18 mouse cellular contexts compared by ENCODE assay signal in the genomic region with DNA sequence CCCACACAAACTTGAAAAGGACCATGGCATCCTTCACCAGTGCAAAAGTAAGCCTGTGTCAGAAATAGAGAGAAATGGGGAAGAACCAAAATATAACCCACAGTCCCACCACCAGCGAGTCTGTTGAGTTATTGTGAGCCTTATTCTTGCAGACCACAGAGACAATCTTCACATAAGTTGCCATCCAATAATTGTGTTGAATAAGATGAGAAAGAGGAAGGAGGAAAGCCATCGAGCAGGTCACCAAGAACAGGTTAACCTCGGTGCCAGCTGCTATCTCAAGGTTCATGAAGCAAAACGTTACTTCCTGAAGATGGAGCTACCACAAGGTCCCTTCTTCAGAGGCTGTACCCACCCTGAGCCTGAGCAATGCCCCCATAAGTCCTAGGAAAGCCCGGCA. TPM values are rescaled to one million over a fixed set of nuclear protein-coding genes. Genes with fewer than 3 reads are reported as not detected.
A peak's percentile ranks its signal among the peaks of the same experiment; 100 is the strongest.
DNase-seq lines count a peak whose midpoint lies in the region; ATAC-seq and TF ChIP-seq lines count a peak whose summit lies in the region.
"Had no signal": no experiment of that assay in that cellular context is flagged by ENCODE, and none has a peak within 500 bp of the region (broad histone marks: within the 10 kb centered on the region; RNA-seq: fewer than 3 reads in every experiment).

No protein-coding gene starts in this region.

- H3K4me3 ChIP-seq in heart, embryonic 10.5 days: no peak overlapping the region
- no peak overlapping the region for H3K4me3 ChIP-seq in bone marrow, adult 2 months (replicated peaks; ENCODE audit: control insufficient read depth, low read depth, low read length)
- H3K4me3 ChIP-seq in hindbrain, embryonic 14.5 days (replicated peaks; ENCODE audit: low read length): no peak overlapping the region
- H3K4me3 ChIP-seq: embryonic facial prominence, embryonic 12.5 days; forebrain, embryonic 15.5 days; heart, adult 2 months; heart, embryonic 12.5 days had no signal

- WGBS in heart, embryonic 10.5 days: 92% methylated on average over 5 of the region's 5 CpGs
- WGBS in bone marrow, adult 2 months: 19% methylated on average over 5 of the region's 5 CpGs
- 94% methylated on average over 5 of the region's 5 CpGs for WGBS in hindbrain, embryonic 14.5 days

- TF ChIP-seq CTCF in bone marrow, adult 2 months (IDR thresholded peaks at IDR 0.05; ENCODE audit: control insufficient read depth, insufficient read depth, low read length): no peak

- TF ChIP-seq POLR2A in bone marrow, adult 2 months (IDR thresholded peaks at IDR 0.05; ENCODE audit: borderline replicate concordance, control insufficient read depth, low read depth, low read length): no peak

- no peaks in the 10 kb centered on the region for H3K4me1 ChIP-seq in heart, embryonic 10.5 days
- peaks cover 2% of the 10 kb centered on the region for H3K4me1 ChIP-seq in bone marrow, adult 2 months (ENCODE audit: control insufficient read depth, insufficient read depth, low read length)
- no peaks in the 10 kb centered on the region for H3K4me1 ChIP-seq in hindbrain, embryonic 14.5 days (replicated peaks; ENCODE audit: control insufficient read depth, insufficient read depth, low read length)
- H3K4me1 ChIP-seq: embryonic facial prominence, embryonic 12.5 days; forebrain, embryonic 15.5 days; heart, embryonic 12.5 days had no signal

- DNase-seq in heart, adult 11 months: peak; percentile 82
- no peak for DNase-seq in heart, embryonic 10.5 days (ENCODE audit: low spot score)
- DNase-seq in A20 (ENCODE audit: low read depth, low spot score): peak; percentile 64
- DNase-seq in hindbrain, embryonic 14.5 days (ENCODE audit: low spot score): no peak
- no peak for DNase-seq in embryo, embryonic 10 days (ENCODE audit: low spot score)
- DNase-seq: adrenal gland, adult 8-10 months; adrenal gland, postnatal 36 days; cerebellum, adult 11 months; cerebellum, adult 9-11 months; gastrocnemius, postnatal 36 days; heart, adult 2 months had no signal

- no peak overlapping the region for H3K27ac ChIP-seq in heart, embryonic 10.5 days
- peak overlapping the region; percentile 36; the same call in 1 of the 2 replicates for H3K27ac ChIP-seq in bone marrow, adult 2 months (ENCODE audit: control insufficient read depth, insufficient read depth, low read depth, low read length, poor library complexity)
- H3K27ac ChIP-seq in hindbrain, embryonic 14.5 days: no peak overlapping the region
- H3K27ac ChIP-seq: embryonic facial prominence, embryonic 12.5 days; forebrain, embryonic 15.5 days; heart, adult 2 months had no signal

- no peaks in the 10 kb centered on the region for H3K9me3 ChIP-seq in heart, embryonic 10.5 days
- no peaks in the 10 kb centered on the region for H3K9me3 ChIP-seq in hindbrain, embryonic 14.5 days (ENCODE audit: control insufficient read depth, low read length)
- H3K9me3 ChIP-seq: embryonic facial prominence, embryonic 12.5 days; forebrain, embryonic 15.5 days had no signal

- ATAC-seq in megakaryocyte progenitor cell, adult 5-6 weeks (replicated peaks; ENCODE audit: poor library complexity): peak; percentile 23; the same call in 1 of the 2 replicates
- ATAC-seq in hindbrain, embryonic 14.5 days (ENCODE audit: low FRiP score): no peak
- ATAC-seq in inflammation-experienced regulatory T-cells, adult 6 months: no peak
- ATAC-seq: forebrain, embryonic 15.5 days; hindbrain, embryonic 16.5 days had no signal

- H3K4me2 ChIP-seq in hindbrain, embryonic 14.5 days (replicated peaks): no peak overlapping the region
- H3K4me2 ChIP-seq: embryonic facial prominence, embryonic 12.5 days; forebrain, embryonic 15.5 days; heart, embryonic 12.5 days had no signal

- H3K36me3 ChIP-seq in heart, embryonic 10.5 days: no peaks in the 10 kb centered on the region
- no peaks in the 10 kb centered on the region for H3K36me3 ChIP-seq in hindbrain, embryonic 14.5 days (replicated peaks; ENCODE audit: control insufficient read depth, insufficient read depth)
- H3K36me3 ChIP-seq: embryonic facial prominence, embryonic 12.5 days; forebrain, embryonic 15.5 days; heart, embryonic 12.5 days had no signal

- no peak overlapping the region for H3K9ac ChIP-seq in hindbrain, embryonic 14.5 days
- H3K9ac ChIP-seq: embryonic facial prominence, embryonic 12.5 days; forebrain, embryonic 15.5 days; heart, embryonic 12.5 days had no signal

- no peaks in the 10 kb centered on the region; the same call in 1 of the 2 replicates for H3K27me3 ChIP-seq in heart, embryonic 10.5 days (ENCODE audit: insufficient read depth, poor library complexity, severe bottlenecking)
- no peaks in the 10 kb centered on the region for H3K27me3 ChIP-seq in hindbrain, embryonic 14.5 days (ENCODE audit: control insufficient read depth, insufficient read depth, low read length)
- H3K27me3 ChIP-seq: embryonic facial prominence, embryonic 12.5 days; forebrain, embryonic 15.5 days had no signal

RNA-seq across cellular contexts. Expression of a gene that starts 32.4 kb away (rescaled TPM):
- 10.6 and 26.5 TPM in 2 replicates for polyA plus RNA-seq in heart, embryonic 10.5 days (2016; fragmentation: Nextera tagmentation; extraction: Ambion mirVana)
- polyA plus RNA-seq in bone marrow, adult 2 months (2011; ENCODE audit: insufficient read depth, insufficient read length, low replicate concordance, missing spikeins): 11.0 and 19.3 TPM in 2 replicates
- total RNA-seq in megakaryocyte progenitor cell, adult 5-6 weeks (2015): 87.2 and 88.1 TPM in 2 replicates
- 28.2 and 29.9 TPM in 2 replicates for total RNA-seq in megakaryocyte progenitor cell, adult 5-6 weeks (2017)
- polyA plus RNA-seq in hindbrain, embryonic 14.5 days (2014; fragmentation: Nextera tagmentation; extraction: Ambion mirVana): 4.1 and 5.1 TPM in 2 replicates
- 1 to 10 TPM in 1 of 3 experiments, under 1 TPM in 1, not detected in 1; 0.31 to 1.8 TPM for polyA plus RNA-seq in inflammation-experienced regulatory T-cells, adult 6 months (2017; shearing (Covaris generic))

Comparison
In these comparisons a context has a peak if more than half of its experiments do, and no peak if none do; other contexts are left out.
1. DNase-seq: peak in heart, adult 11 months (single experiment) and A20 (single experiment); none in heart, embryonic 10.5 days (single experiment), hindbrain, embryonic 14.5 days (single experiment) and embryo, embryonic 10 days (single experiment).